Mouse (Mus musculus): ENCODE measurements around the gene B4galnt4. TPM values are rescaled to one million over a fixed set of nuclear protein-coding genes. Genes with fewer than 3 reads are reported as not detected.

The B4galnt4 gene
- polyA plus RNA-seq, 1 experiment from 2014 or later = 1.0 TPM

GRCm38 (mm10) chr7:141047581-141048225, 13.2 kb upstream of the B4galnt4 start:
- H3K27ac ChIP-seq = peak overlapping the region; percentile 90
- no peaks in the 10 kb centered on the region for H3K27me3 ChIP-seq
- peak overlapping the region; percentile 18; the same call in 1 of the 2 replicates for H3K9ac ChIP-seq
- whole genome bisulfite sequencing = 6% methylated on average over 16 of the region's 19 CpGs
- peak; percentile 87 for ATAC-seq (replicated peaks; ENCODE audit: insufficient number of reproducible peaks, insufficient read depth, low FRiP score, low read depth)
- H3K9me3 ChIP-seq (replicated peaks) = no peaks in the 10 kb centered on the region
- H3K4me1 ChIP-seq (replicated peaks) = peaks cover 16% of the 10 kb centered on the region
- H3K4me2 ChIP-seq = peak overlapping the region; percentile 88
- H3K36me3 ChIP-seq = no peaks in the 10 kb centered on the region
- H3K4me3 ChIP-seq = peak overlapping the region; percentile 44

- Histone ChIP-seq H3K27me3 (no peaks in the 10 kb centered on the region), H3K4me2 (peak overlapping the region; percentile 88), H3K9ac (peak overlapping the region; percentile 28), H3K27ac (peak overlapping the region; percentile 90), H3K36me3 (no peaks in the 10 kb centered on the region), H3K4me3 (peak overlapping the region; percentile 44), H3K4me1 (replicated peaks) (peaks cover 16% of the 10 kb centered on the region), H3K9me3 (replicated peaks) (no peaks in the 10 kb centered on the region)
- ATAC-seq (replicated peaks; ENCODE audit: insufficient number of reproducible peaks, insufficient read depth, low FRiP score, low read depth) = peak; percentile 88
- WGBS = 10% methylated on average over 21 of the region's 21 CpGs
These were observed 12.4 kb upstream of the B4galnt4 start for GRCm38 (mm10) chr7:141048226-141049218.

- 66% methylated on average over 2 of the region's 2 CpGs for WGBS
- peaks cover 16% of the 10 kb centered on the region for H3K4me1 ChIP-seq (replicated peaks)
- no peaks in the 10 kb centered on the region for H3K9me3 ChIP-seq (replicated peaks)
- H3K36me3 ChIP-seq = no peaks in the 10 kb centered on the region
- no peak overlapping the region for H3K4me3 ChIP-seq
- H3K27me3 ChIP-seq = no peaks in the 10 kb centered on the region
- H3K9ac ChIP-seq = no peak overlapping the region; the same call in 1 of the 2 replicates
- no peak overlapping the region for H3K4me2 ChIP-seq
- no peak for ATAC-seq (replicated peaks; ENCODE audit: insufficient number of reproducible peaks, insufficient read depth, low FRiP score, low read depth)
- no peak overlapping the region for H3K27ac ChIP-seq
These were observed 11.6 kb upstream of the B4galnt4 start for GRCm38 (mm10) chr7:141049326-141049725.

GRCm38 (mm10) chr7:141051060-141051685, 9.7 kb upstream of the B4galnt4 start:
- Histone ChIP-seq H3K4me1 (replicated peaks) (peaks cover 16% of the 10 kb centered on the region), H3K36me3 (no peaks in the 10 kb centered on the region), H3K9me3 (replicated peaks) (no peaks in the 10 kb centered on the region), H3K27me3 (no peaks in the 10 kb centered on the region; the same call in 1 of the 2 replicates), H3K9ac (no peak overlapping the region), H3K27ac (no peak overlapping the region), H3K4me3 (no peak overlapping the region), H3K4me2 (no peak overlapping the region)
- no peak for ATAC-seq (replicated peaks; ENCODE audit: insufficient number of reproducible peaks, insufficient read depth, low FRiP score, low read depth)
- 60% methylated on average over 17 of the region's 17 CpGs for WGBS

- H3K9ac ChIP-seq = no peak overlapping the region
- no peak for ATAC-seq (replicated peaks; ENCODE audit: insufficient number of reproducible peaks, insufficient read depth, low FRiP score, low read depth)
- no peaks in the 10 kb centered on the region for H3K36me3 ChIP-seq
- H3K4me1 ChIP-seq (replicated peaks) = peaks cover 13% of the 10 kb centered on the region
- 83% methylated on average over 4 of the region's 4 CpGs for WGBS
- H3K27me3 ChIP-seq = no peaks in the 10 kb centered on the region; the same call in 1 of the 2 replicates
- H3K9me3 ChIP-seq (replicated peaks) = no peaks in the 10 kb centered on the region
- no peak overlapping the region for H3K4me3 ChIP-seq
- no peak overlapping the region for H3K4me2 ChIP-seq
- no peak overlapping the region for H3K27ac ChIP-seq
These were observed 8.9 kb upstream of the B4galnt4 start for GRCm38 (mm10) chr7:141052016-141052415.

GRCm38 (mm10) chr7:141052421-141052820, 8.5 kb upstream of the B4galnt4 start:
- Histone ChIP-seq H3K9ac (no peak overlapping the region), H3K27me3 (no peaks in the 10 kb centered on the region; the same call in 1 of the 2 replicates), H3K36me3 (no peaks in the 10 kb centered on the region), H3K27ac (no peak overlapping the region), H3K9me3 (replicated peaks) (no peaks in the 10 kb centered on the region), H3K4me1 (replicated peaks) (peaks cover 9% of the 10 kb centered on the region), H3K4me3 (no peak overlapping the region), H3K4me2 (no peak overlapping the region)
- WGBS = 78% methylated on average over 2 of the region's 2 CpGs
- ATAC-seq (replicated peaks; ENCODE audit: insufficient number of reproducible peaks, insufficient read depth, low FRiP score, low read depth) = no peak

- WGBS = 67% methylated on average over 4 of the region's 4 CpGs
- no peak overlapping the region for H3K9ac ChIP-seq
- no peaks in the 10 kb centered on the region for H3K9me3 ChIP-seq (replicated peaks)
- no peak overlapping the region for H3K4me3 ChIP-seq
- H3K27me3 ChIP-seq = peaks cover 23% of the 10 kb centered on the region
- peaks cover 7% of the 10 kb centered on the region for H3K4me1 ChIP-seq (replicated peaks)
- H3K27ac ChIP-seq = no peak overlapping the region
- no peak for ATAC-seq (replicated peaks; ENCODE audit: insufficient number of reproducible peaks, insufficient read depth, low FRiP score, low read depth)
- no peaks in the 10 kb centered on the region for H3K36me3 ChIP-seq
- H3K4me2 ChIP-seq = no peak overlapping the region
These were observed 5.1 kb upstream of the B4galnt4 start for GRCm38 (mm10) chr7:141055785-141056184.

GRCm38 (mm10) chr7:141056976-141057375, 3.9 kb upstream of the B4galnt4 start:
- Histone ChIP-seq H3K4me2 (no peak overlapping the region), H3K27me3 (peaks cover 35% of the 10 kb centered on the region), H3K4me1 (replicated peaks) (peaks cover 12% of the 10 kb centered on the region), H3K9me3 (replicated peaks) (no peaks in the 10 kb centered on the region), H3K4me3 (no peak overlapping the region), H3K27ac (no peak overlapping the region), H3K36me3 (no peaks in the 10 kb centered on the region), H3K9ac (no peak overlapping the region)
- no peak for ATAC-seq (replicated peaks; ENCODE audit: insufficient number of reproducible peaks, insufficient read depth, low FRiP score, low read depth)
- 78% methylated on average over 6 of the region's 6 CpGs for WGBS

GRCm38 (mm10) chr7:141057541-141057940, 3.4 kb upstream of the B4galnt4 start:
- no peak for ATAC-seq (replicated peaks; ENCODE audit: insufficient number of reproducible peaks, insufficient read depth, low FRiP score, low read depth)
- Histone ChIP-seq H3K27me3 (peaks cover 41% of the 10 kb centered on the region), H3K9ac (no peak overlapping the region), H3K4me1 (replicated peaks) (peaks cover 12% of the 10 kb centered on the region), H3K36me3 (no peaks in the 10 kb centered on the region), H3K4me3 (no peak overlapping the region), H3K27ac (no peak overlapping the region), H3K4me2 (no peak overlapping the region), H3K9me3 (replicated peaks) (no peaks in the 10 kb centered on the region)
- WGBS = 71% methylated on average over 1 of the region's 1 CpGs

GRCm38 (mm10) chr7:141058601-141059341, 2.1 kb upstream of the B4galnt4 start:
- ATAC-seq (replicated peaks; ENCODE audit: insufficient number of reproducible peaks, insufficient read depth, low FRiP score, low read depth) = no peak
- H3K27ac ChIP-seq = no peak overlapping the region
- no peak overlapping the region for H3K4me3 ChIP-seq
- peaks cover 51% of the 10 kb centered on the region for H3K27me3 ChIP-seq
- WGBS = 78% methylated on average over 14 of the region's 14 CpGs
- no peaks in the 10 kb centered on the region for H3K9me3 ChIP-seq (replicated peaks)
- no peaks in the 10 kb centered on the region for H3K36me3 ChIP-seq
- no peak overlapping the region for H3K4me2 ChIP-seq
- peaks cover 12% of the 10 kb centered on the region for H3K4me1 ChIP-seq (replicated peaks)
- no peak overlapping the region for H3K9ac ChIP-seq
